Mouse (Mus musculus) adrenal gland, postnatal 25 days (tissue): ENCODE data around the gene Hnrnpdl. TPM values are rescaled to one million over a fixed set of nuclear protein-coding genes. Genes with fewer than 3 reads are reported as not detected.

Source experiments
- DNase-seq: peaks from one replicate; pipeline ENCODE4 v3.0.0; 2021; ENCODE audit warnings: mixed read lengths
- total RNA-seq: library from RNA; stranded (reverse); gene quantifications from 2 replicates; pipeline ENCODE4 v1.2.3, GENCODE M21; 2021

Gene Hnrnpdl
- total RNA-seq, 1 experiment from 2014 or later = 144 TPM

- no peak for DNase-seq
These were observed 7.7 kb upstream of the Hnrnpdl start for GRCm38 (mm10) chr5:100047143-100047640.

GRCm38 (mm10) chr5:100046096-100046495, 6.6 kb upstream of the Hnrnpdl start:
- DNase-seq = no peak

GRCm38 (mm10) chr5:100044621-100045020, 5.2 kb upstream of the Hnrnpdl start:
- DNase-seq = no peak

GRCm38 (mm10) chr5:100044030-100044429, 4.6 kb upstream of the Hnrnpdl start:
- no peak for DNase-seq

- DNase-seq = peak; percentile 84
These were observed 3.9 kb upstream of the Hnrnpdl start for GRCm38 (mm10) chr5:100043361-100043760.

- DNase-seq = peak; percentile 37
These were observed 3.0 kb upstream of the Hnrnpdl start for GRCm38 (mm10) chr5:100042467-100042866.

- DNase-seq = no peak
These were observed 1.8 kb upstream of the Hnrnpdl start for GRCm38 (mm10) chr5:100041272-100041671.

GRCm38 (mm10) chr5:100040281-100040784, 869 bp upstream of the Hnrnpdl start:
- DNase-seq = peak; percentile 21

GRCm38 (mm10) chr5:100038714-100039601, 506 bp downstream of the Hnrnpdl start:
- DNase-seq = peak; percentile 98

GRCm38 (mm10) chr5:100037965-100038713, 1.3 kb downstream of the Hnrnpdl start:
- DNase-seq = peak; percentile 96

GRCm38 (mm10) chr5:100036681-100037080, 2.8 kb downstream of the Hnrnpdl start:
- no peak for DNase-seq

- DNase-seq = no peak
These were observed 3.5 kb downstream of the Hnrnpdl start for GRCm38 (mm10) chr5:100035950-100036349.

GRCm38 (mm10) chr5:100032646-100033045, 6.8 kb downstream of the Hnrnpdl start:
- DNase-seq = no peak

- no peak for DNase-seq
These were observed 7.4 kb downstream of the Hnrnpdl start for GRCm38 (mm10) chr5:100032107-100032506.

- no peak for DNase-seq
These were observed 9.4 kb downstream of the Hnrnpdl start for GRCm38 (mm10) chr5:100030069-100030468.

GRCm38 (mm10) chr5:100024868-100025267, 14.6 kb downstream of the Hnrnpdl start:
- DNase-seq = no peak

GRCm38 (mm10) chr5:100024403-100024802, 15.1 kb downstream of the Hnrnpdl start:
- DNase-seq = no peak

- DNase-seq = no peak
These were observed 19.4 kb downstream of the Hnrnpdl start for GRCm38 (mm10) chr5:100020089-100020488.

- no peak for DNase-seq
These were observed 26.9 kb downstream of the Hnrnpdl start for GRCm38 (mm10) chr5:100012599-100012998.

- DNase-seq = no peak
These were observed 31.0 kb downstream of the Hnrnpdl start for GRCm38 (mm10) chr5:100008485-100008884.

GRCm38 (mm10) chr5:100007040-100007375, 32.5 kb downstream of the Hnrnpdl start:
- DNase-seq = no peak

- no peak for DNase-seq
These were observed 33.0 kb downstream of the Hnrnpdl start for GRCm38 (mm10) chr5:100006324-100007039.
